26 mouse cellular contexts compared by ENCODE assay signal in genomic region chr9:63495786-63496185, GRCm38 (mm10).
"Had no signal": no experiment of that assay in that cellular context is flagged by ENCODE, and none has a peak within 500 bp of the region (broad histone marks: within the 10 kb centered on the region; RNA-seq: fewer than 3 reads in every experiment).

No protein-coding gene starts in this region.

- H3K4me2 ChIP-seq: heart, embryonic 11.5 days; heart, embryonic 13.5 days; heart, embryonic 15.5 days; hindbrain, embryonic 13.5 days; hindbrain, embryonic 15.5 days; kidney, embryonic 15.5 days; limb, embryonic 13.5 days; limb, embryonic 15.5 days; liver, embryonic 11.5 days; liver, embryonic 15.5 days had no signal

- H3K36me3 ChIP-seq: heart, embryonic 13.5 days; heart, embryonic 15.5 days; hindbrain, embryonic 13.5 days; hindbrain, embryonic 15.5 days; kidney, embryonic 15.5 days; limb, embryonic 13.5 days; limb, embryonic 15.5 days; liver, embryonic 15.5 days had no signal

- ATAC-seq: hindbrain, postnatal 0 days; intestine, embryonic 16.5 days had no signal

- H3K9me3 ChIP-seq: heart, embryonic 13.5 days; heart, embryonic 15.5 days; hindbrain, embryonic 13.5 days; hindbrain, embryonic 15.5 days; kidney, embryonic 15.5 days; limb, embryonic 13.5 days; limb, embryonic 15.5 days; liver, embryonic 15.5 days had no signal

- H3K9ac ChIP-seq: heart, embryonic 13.5 days; heart, embryonic 15.5 days; hindbrain, embryonic 13.5 days; hindbrain, embryonic 15.5 days; kidney, embryonic 15.5 days; limb, embryonic 13.5 days; limb, embryonic 15.5 days; liver, embryonic 15.5 days had no signal

- H3K4me3 ChIP-seq: heart, adult 2 months; heart, embryonic 13.5 days; heart, embryonic 15.5 days; hindbrain, embryonic 13.5 days; hindbrain, embryonic 15.5 days; kidney, embryonic 15.5 days; layer of hippocampus, adult 2 months; limb, embryonic 13.5 days; limb, embryonic 15.5 days; liver, embryonic 15.5 days had no signal

- DNase-seq: gastrocnemius, postnatal 14 days; gastrocnemius, postnatal 36 days; heart, adult 11 months; heart, adult 2 months; heart, postnatal 14 days; heart, postnatal 36 days; kidney, adult 11 months; kidney, adult 2 months; kidney, adult 9 months; kidney, postnatal 14 days; kidney, postnatal 36 days; left cerebral cortex, postnatal 4 days had no signal

- H3K27ac ChIP-seq: heart, adult 2 months; heart, embryonic 13.5 days; heart, embryonic 15.5 days; hindbrain, embryonic 13.5 days; hindbrain, embryonic 15.5 days; hindbrain, postnatal 0 days; kidney, embryonic 15.5 days; kidney, postnatal 0 days; layer of hippocampus, adult 2 months; limb, embryonic 13.5 days; limb, embryonic 15.5 days; liver, embryonic 15.5 days had no signal

- H3K27me3 ChIP-seq: heart, embryonic 13.5 days; heart, embryonic 15.5 days; limb, embryonic 15.5 days; liver, embryonic 15.5 days had no signal

- H3K4me1 ChIP-seq: kidney, embryonic 15.5 days; limb, embryonic 13.5 days; limb, embryonic 15.5 days had no signal
